Mouse (Mus musculus): ENCODE measurements around the gene Map7d2. TPM values are rescaled to one million over a fixed set of nuclear protein-coding genes. Genes with fewer than 3 reads are reported as not detected.
"Not testable (repeated sequence)": the region's sequence is repeated elsewhere in the genome, so short reads cannot be mapped to it uniquely, and the experiment has no call there.

The Map7d2 gene
- under 1 TPM; 0.08 to 0.69 TPM for total RNA-seq (2021)
- long read RNA-seq, experiment 1, partial matches to known transcripts = 0 of 5 reads
- long read RNA-seq, experiment 1, other reads (novel, unspliced or antisense) = 5 of 5 reads
- long read RNA-seq, experiment 2 = 0 reads

GRCm38 (mm10) chrX:159414130-159414828 lies at the start of gene Map7d2:
Gene Map7d2, plus strand, starts transcription at chrX:159414572.
- DNase-seq = no peak
- intact Hi-C loops (cut with DNase I) = loop anchor here (10.0 kb wide), 1 partner anchor 949 kb away; no protein-coding TSS in a partner anchor

DNA sequence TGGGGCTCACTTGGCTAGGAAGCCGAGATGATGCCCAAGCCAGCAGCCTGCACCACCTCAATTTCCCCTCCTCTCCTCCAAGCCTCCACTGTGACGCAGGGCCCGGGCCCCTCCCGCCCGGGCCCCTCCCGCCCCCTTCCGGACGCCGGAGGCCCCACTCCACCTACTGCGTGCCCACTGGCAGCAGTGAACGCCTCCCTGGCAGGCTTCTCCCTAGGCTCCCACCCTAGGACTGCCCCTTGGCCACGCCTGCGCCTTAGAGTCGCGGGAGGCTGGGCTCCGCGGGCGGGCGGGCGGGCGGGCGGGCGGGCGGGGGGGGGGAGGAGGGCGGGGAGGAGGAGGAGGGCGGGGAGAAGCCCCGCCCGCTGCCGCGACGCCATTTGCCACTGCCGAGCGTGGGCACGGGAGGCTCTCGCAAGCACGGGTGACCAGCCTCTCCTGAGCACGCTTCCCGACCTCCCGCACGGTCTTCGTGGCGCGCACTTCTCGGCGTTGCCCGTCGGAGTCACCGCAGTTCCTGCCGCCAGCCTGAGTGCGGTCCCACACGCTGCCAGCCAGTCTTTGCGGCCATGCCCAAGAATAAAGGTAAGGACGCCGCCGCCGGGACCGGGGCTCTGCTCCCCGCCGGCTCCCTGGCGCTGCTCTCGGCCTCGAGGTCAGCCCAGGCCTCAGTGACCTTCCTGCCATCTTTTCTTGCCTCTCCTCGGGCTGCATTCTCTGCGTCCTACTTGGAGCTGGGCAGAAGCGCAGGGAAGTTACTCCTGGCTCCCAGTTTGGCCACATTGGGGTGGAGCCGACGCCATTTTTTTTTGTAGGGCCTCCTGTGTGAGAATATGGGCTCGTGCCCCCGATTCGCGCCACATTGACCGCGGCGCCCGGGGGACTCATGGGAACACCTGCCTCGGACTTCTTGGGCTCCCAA lies 42.3 kb upstream of the Map7d2 start, which contains the start of gene Eif1ax:
TSS of gene Eif1ax (plus strand) at position 348 of the 922 bp plus-strand sequence.
- peak; percentile 48 to 64 for DNase-seq
- intact Hi-C loops (cut with DNase I) = no loop called here

DNA sequence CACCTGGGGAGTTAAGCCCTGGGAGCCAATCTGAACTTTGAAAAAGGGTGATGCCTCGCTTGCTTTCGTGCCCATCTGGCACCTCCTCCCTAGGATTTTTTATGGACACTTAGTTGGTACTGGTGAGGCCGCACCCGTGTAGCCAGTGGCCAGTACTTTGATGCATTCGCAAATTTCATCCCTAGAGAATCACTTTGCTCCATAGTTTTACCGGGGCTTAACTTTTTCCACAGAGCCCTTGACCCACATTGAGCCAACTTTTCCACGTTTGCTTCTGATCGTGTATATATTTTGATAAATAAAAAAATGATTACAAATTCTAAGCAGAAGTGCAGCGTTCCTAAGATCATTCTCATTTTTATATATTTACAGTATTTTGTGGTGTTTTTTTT lies 41.6 kb upstream of the Map7d2 start:
- DNase-seq = no peak
- intact Hi-C loops (cut with DNase I) = no loop called here

GRCm38 (mm10) chrX:159387105-159387504 lies 27.3 kb upstream of the Map7d2 start:
- DNase-seq = no peak
- intact Hi-C loops (cut with DNase I) = no loop called here

DNA sequence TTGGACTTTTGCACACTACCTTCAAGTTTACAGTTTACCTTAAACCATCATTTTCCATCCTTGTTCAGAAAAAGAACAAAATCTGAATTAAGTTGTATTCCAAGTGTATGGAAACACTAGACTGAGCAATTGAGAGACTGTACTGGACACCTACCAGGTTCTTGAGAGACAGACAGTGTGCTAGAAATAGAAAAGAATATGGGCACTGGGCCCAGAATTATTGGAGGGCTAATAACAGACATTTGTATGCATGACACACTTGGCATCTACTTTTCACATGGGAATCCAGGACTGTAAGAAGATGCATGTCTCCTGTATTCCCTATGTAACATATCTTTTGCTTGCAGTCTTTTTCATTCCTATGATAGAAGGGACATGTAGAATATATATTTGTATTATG lies 25.4 kb upstream of the Map7d2 start:
- DNase-seq = no peak
- intact Hi-C loops (cut with DNase I) = no loop called here

DNA sequence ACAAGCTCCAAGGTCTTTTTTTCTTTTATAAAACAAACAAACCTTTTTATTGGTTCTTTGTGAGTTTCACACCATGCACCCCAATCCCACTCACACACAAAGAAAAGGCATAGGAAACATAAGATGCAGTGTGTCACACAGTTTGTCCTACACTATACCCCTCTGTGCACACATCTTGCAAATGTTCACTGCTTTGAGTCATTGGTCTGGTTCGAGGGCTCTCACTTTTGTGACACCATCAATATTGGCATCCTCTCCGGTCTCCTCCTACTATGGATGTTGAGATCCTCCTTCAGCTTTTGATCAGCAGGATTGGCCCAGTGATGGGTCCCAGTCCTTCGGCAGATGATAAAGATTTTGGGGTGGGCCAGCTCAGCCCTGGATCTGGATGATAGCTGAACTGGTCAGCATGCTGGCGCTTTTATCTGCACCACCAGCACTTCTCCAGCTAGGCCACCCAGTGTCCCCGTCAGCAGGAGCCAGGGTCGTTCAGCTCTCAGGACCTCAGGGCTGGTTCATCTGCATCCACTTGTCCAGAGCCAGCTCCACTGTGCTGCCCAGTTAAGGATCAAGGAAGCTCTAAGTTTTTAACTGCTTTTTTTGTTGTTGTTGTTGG lies 23.9 kb upstream of the Map7d2 start:
- no peak for DNase-seq
- intact Hi-C loops (cut with DNase I) = no loop called here

GRCm38 (mm10) chrX:159391239-159391638 lies 23.1 kb upstream of the Map7d2 start:
- no peak for DNase-seq
- intact Hi-C loops (cut with DNase I) = no loop called here

DNA sequence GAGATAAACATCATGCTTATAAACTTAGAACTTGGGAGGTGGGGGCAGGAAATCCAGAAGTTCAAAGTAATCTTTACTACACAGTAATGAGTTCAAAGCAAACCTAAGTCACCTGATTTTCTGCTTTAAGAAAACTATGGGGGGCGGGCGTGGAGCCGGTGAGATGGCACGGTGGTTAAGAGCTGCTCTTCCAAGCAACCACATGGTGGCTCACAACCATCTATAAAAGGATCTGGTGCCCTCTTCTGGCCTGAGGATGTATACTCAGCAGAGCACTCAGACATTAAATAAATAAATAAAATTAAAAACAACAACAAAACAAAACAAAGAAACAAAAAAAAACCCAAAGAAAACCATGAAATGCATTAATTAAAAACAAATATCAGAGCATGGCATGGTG lies 5.1 kb upstream of the Map7d2 start:
- intact Hi-C loops (cut with DNase I) = no loop called here
- no peak for DNase-seq

GRCm38 (mm10) chrX:159414829-159415673 lies 679 bp downstream of the Map7d2 start:
- intact Hi-C loops (cut with DNase I) = loop anchor here (10.0 kb wide), 1 partner anchor 950 kb away; no protein-coding TSS in a partner anchor
- no peak for DNase-seq

DNA sequence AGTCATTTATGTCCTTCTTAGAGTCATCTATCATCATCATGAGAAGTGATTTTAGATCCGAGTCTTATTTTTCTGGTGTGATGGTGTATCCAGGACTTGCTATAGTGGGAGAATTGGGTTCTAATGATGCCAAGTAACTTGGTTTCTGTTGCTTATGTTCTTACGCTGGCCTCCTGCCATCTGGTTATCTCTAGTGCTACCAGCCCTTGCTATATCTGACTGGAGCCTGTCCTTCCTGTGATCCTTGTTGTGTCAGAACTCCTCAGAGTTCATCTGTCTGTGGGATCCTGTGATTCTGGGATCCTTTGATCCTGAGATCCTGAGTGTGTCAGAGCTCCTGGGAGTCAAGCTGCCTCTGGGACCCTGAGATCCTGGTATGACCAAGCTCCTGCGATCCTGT lies 16.1 kb downstream of the Map7d2 start:
- intact Hi-C loops (cut with DNase I); DNase-seq: not testable (repeated sequence)

DNA sequence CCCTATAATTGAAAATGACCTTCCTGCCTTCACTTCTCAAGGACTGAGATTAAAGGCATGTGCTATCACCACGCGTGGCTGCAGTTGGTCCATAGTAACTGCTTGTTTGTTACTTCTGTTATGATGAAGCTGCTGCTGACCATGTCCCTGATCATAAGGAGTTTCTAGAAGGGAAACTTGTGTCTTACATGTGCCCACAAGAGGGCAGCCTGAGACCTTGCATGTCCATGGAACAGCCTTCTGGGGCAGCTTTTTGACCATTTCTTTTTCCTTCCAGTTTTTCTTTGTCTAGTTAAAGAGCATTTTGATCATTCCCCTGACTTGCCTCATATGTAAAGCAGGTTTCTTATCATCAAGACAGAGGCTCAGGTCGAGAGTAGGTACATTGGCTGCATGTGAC lies 27.8 kb downstream of the Map7d2 start:
- intact Hi-C loops (cut with DNase I) = no loop called here
- no peak for DNase-seq

DNA sequence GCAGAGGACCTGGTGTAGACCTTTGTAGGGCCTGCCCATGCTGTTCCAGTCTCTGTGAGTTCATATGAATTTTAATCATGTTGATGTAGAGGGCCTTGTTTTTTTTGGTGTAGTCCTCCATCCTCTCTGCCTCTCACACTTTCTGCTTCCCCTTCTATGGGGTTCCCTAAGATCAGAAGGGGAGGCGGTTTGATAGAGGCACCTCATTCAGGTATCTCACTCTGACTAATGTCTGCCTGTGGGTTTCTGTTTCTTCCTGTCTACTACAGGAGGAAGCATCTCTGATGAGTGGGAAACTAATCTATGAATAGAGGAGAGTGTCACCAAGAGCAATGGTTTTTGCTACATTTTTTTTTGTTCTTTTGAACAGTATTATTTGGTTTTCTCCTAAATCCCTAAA lies 32.8 kb downstream of the Map7d2 start:
- DNase-seq = no peak
- intact Hi-C loops (cut with DNase I) = no loop called here

DNA sequence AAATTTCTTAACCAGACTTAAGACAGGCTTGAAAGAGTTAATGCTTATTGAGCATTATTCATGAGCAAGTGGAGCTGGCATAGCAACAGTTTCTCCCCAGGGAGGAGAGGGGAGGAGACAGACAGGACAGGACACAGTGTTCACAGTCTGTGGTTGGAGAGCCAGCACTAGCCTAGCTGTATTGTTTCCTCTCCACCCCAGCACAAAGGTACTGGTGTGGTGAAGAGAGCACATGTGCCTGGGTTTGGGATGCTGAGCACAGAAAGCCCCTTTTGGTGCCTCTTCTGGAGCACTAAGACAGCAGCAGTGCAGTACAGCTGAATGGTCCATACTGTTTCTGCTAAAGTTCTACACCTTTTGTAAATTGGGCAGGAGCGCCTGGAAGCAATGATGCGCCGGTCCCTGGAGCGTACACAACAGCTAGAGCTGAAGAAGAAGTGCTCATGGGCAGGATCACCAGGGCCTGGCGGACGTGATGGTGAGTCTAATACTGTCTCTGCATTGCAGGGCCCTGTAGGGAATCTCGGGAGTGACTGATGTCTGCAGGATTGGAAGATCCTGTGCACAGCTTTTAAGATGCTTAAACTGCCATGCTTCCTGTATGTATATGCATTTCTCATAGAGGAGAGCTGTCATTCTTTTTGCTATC lies 44.8 kb downstream of the Map7d2 start:
- no peak for DNase-seq
- intact Hi-C loops (cut with DNase I) = no loop called here

- DNase-seq = no peak
- intact Hi-C loops (cut with DNase I) = no loop called here
Observed at GRCm38 (mm10) chrX:159474799-159475198, 60.4 kb downstream of the Map7d2 start.

GRCm38 (mm10) chrX:159478243-159478940 lies 64.0 kb downstream of the Map7d2 start:
- DNase-seq; intact Hi-C loops (cut with DNase I): not testable (repeated sequence)

- intact Hi-C loops (cut with DNase I) = no loop called here
- DNase-seq = no peak
Observed at GRCm38 (mm10) chrX:159484247-159484646, 69.9 kb downstream of the Map7d2 start.

DNA sequence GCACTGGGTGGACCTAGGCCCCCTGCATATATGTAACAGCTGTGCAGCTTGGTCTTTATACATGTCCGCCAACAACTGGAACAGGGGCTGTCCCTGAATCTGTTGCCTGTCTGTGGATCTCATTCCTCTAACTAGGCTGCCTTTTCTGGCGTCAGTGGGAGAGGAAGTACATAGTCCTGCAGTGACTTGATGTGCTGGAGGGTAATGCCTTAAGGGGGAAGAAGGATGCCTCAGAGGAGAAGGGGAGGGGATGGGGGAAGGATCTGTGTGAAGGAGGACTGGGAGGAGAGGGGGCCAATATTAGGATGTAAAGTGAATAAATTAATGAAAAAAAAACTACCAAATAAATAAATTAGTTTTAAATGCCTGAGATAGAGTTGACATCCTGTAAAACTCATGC lies 88.8 kb downstream of the Map7d2 start:
- no peak for DNase-seq
- intact Hi-C loops (cut with DNase I) = no loop called here

GRCm38 (mm10) chrX:159508331-159509036 lies 94.1 kb downstream of the Map7d2 start:
- intact Hi-C loops (cut with DNase I) = no loop called here
- no peak for DNase-seq

All from gastrocnemius, postnatal 36 days (tissue).